ENCODE assay signal across 10 mouse cellular contexts in genomic region chr14:86395951-86396361, GRCm38 (mm10).
A peak's percentile ranks its signal among the peaks of the same experiment; 100 is the strongest.
DNase-seq lines count a peak whose midpoint lies in the region; ATAC-seq lines count a peak whose summit lies in the region.
"Had no signal": no experiment of that assay in that cellular context is flagged by ENCODE, and none has a peak within 500 bp of the region (broad histone marks: within the 10 kb centered on the region; RNA-seq: fewer than 3 reads in every experiment).

No protein-coding gene starts in this region.

- H3K27ac ChIP-seq in heart, embryonic 15.5 days = no peak overlapping the region
- peak overlapping the region; percentile 68 for H3K27ac ChIP-seq in forebrain, embryonic 13.5 days
- peak overlapping the region; percentile 68 for H3K27ac ChIP-seq in midbrain, embryonic 13.5 days

- no peaks in the 10 kb centered on the region for H3K9me3 ChIP-seq in heart, embryonic 15.5 days (replicated peaks)
- H3K9me3 ChIP-seq in forebrain, embryonic 13.5 days (replicated peaks) = no peaks in the 10 kb centered on the region; the same call in 1 of the 2 replicates
- no peaks in the 10 kb centered on the region for H3K9me3 ChIP-seq in midbrain, embryonic 13.5 days
- H3K9me3 ChIP-seq: megakaryocyte, embryonic 14.5 days had no signal

- DNase-seq in heart, adult 18-20 months = no peak
- DNase-seq in R1 (ENCODE audit: low read depth, low spot score) = peak; percentile 99
- DNase-seq in B cell, adult 2 months = no peak
- DNase-seq in thymus, postnatal 25 days = no peak
- DNase-seq in gastrocnemius, adult 18-20 months (ENCODE audit: low spot score) = no peak
- DNase-seq: kidney, adult 11 months had no signal

- H3K9ac ChIP-seq in heart, embryonic 15.5 days = no peak overlapping the region
- H3K9ac ChIP-seq in forebrain, embryonic 13.5 days = peak overlapping the region; percentile 48
- H3K9ac ChIP-seq in midbrain, embryonic 13.5 days (replicated peaks) = 0 out of 2 replicates have a peak overlapping the region, but pooled peaks have one; percentile 36

- H3K4me1 ChIP-seq in heart, embryonic 15.5 days (replicated peaks) = no peaks in the 10 kb centered on the region; the same call in 1 of the 2 replicates
- H3K4me1 ChIP-seq in forebrain, embryonic 13.5 days = peaks cover 20% of the 10 kb centered on the region
- H3K4me1 ChIP-seq in midbrain, embryonic 13.5 days (replicated peaks) = peaks cover 20% of the 10 kb centered on the region

- peak overlapping the region; percentile 51 for H3K4me2 ChIP-seq in heart, embryonic 15.5 days
- peak overlapping the region; percentile 55 for H3K4me2 ChIP-seq in forebrain, embryonic 13.5 days
- H3K4me2 ChIP-seq in midbrain, embryonic 13.5 days (replicated peaks) = peak overlapping the region; percentile 44

- H3K27me3 ChIP-seq in heart, embryonic 15.5 days = no peaks in the 10 kb centered on the region
- H3K27me3 ChIP-seq in forebrain, embryonic 13.5 days = no peaks in the 10 kb centered on the region
- H3K27me3 ChIP-seq in midbrain, embryonic 13.5 days = peaks cover 5% of the 10 kb centered on the region; the same call in 1 of the 2 replicates

- no peaks in the 10 kb centered on the region for H3K36me3 ChIP-seq in heart, embryonic 15.5 days
- H3K36me3 ChIP-seq in forebrain, embryonic 13.5 days (ENCODE audit: poor library complexity, severe bottlenecking) = no peaks in the 10 kb centered on the region
- H3K36me3 ChIP-seq in midbrain, embryonic 13.5 days = no peaks in the 10 kb centered on the region

- 27% methylated on average over 9 of the region's 9 CpGs for WGBS in heart, embryonic 15.5 days
- WGBS in forebrain, embryonic 13.5 days = 6% methylated on average over 9 of the region's 9 CpGs
- 2% methylated on average over 9 of the region's 9 CpGs for WGBS in midbrain, embryonic 13.5 days

- no peak for ATAC-seq in heart, embryonic 15.5 days (replicated peaks; ENCODE audit: insufficient number of reproducible peaks, insufficient read depth, low FRiP score, low read depth)
- peak; percentile 90 for ATAC-seq in forebrain, embryonic 13.5 days
- ATAC-seq in midbrain, embryonic 13.5 days = peak; percentile 88

- H3K4me3 ChIP-seq in heart, embryonic 15.5 days = peak overlapping the region; percentile 28
- peak overlapping the region; percentile 23 for H3K4me3 ChIP-seq in forebrain, embryonic 13.5 days
- peak overlapping the region; percentile 18; the same call in 1 of the 2 replicates for H3K4me3 ChIP-seq in midbrain, embryonic 13.5 days (replicated peaks)
- H3K4me3 ChIP-seq: megakaryocyte, embryonic 14.5 days had no signal
